Mouse (Mus musculus) cerebellum, adult 9-11 months (tissue): ENCODE measurements at regions not wholly inside any gene's neighbourhood (a gene's known extent, or its start where the extent isn't known, plus 50 kb on each side); places are given as distances from the start of the nearest gene placed in this dataset.

Experiments used
- DNase-seq: peaks from one replicate; pipeline ENCODE4 v3.0.0; 2022

GRCm38 (mm10) chr19:14347026-14347425 is 250.8 kb downstream of the Tle4 start:
- no peak for DNase-seq

- no peak for DNase-seq
Observed at GRCm38 (mm10) chr19:14347429-14347828, 250.4 kb downstream of the Tle4 start.

GRCm38 (mm10) chr19:14349753-14350152 is 248.1 kb downstream of the Tle4 start:
- DNase-seq: no peak

- no peak for DNase-seq
Observed at GRCm38 (mm10) chr19:14351728-14352340, 246.0 kb downstream of the Tle4 start.

- no peak for DNase-seq
Observed at GRCm38 (mm10) chr19:14352551-14352950, 245.3 kb downstream of the Tle4 start.

- DNase-seq: no peak
Observed at GRCm38 (mm10) chr19:14353151-14353550, 244.7 kb downstream of the Tle4 start.

- DNase-seq: no peak
Observed at GRCm38 (mm10) chr19:14355128-14355527, 242.7 kb downstream of the Tle4 start.

GRCm38 (mm10) chr19:14355946-14356345 is 241.9 kb downstream of the Tle4 start:
- no peak for DNase-seq

- DNase-seq: no peak
Observed at GRCm38 (mm10) chr19:14360611-14361010, 237.2 kb downstream of the Tle4 start.

- no peak for DNase-seq
Observed at GRCm38 (mm10) chr19:14369098-14369604, 228.7 kb downstream of the Tle4 start.

- no peak for DNase-seq
Observed at GRCm38 (mm10) chr19:14371360-14371759, 226.5 kb downstream of the Tle4 start.

GRCm38 (mm10) chr19:14373996-14374395 is 223.9 kb downstream of the Tle4 start:
- no peak for DNase-seq

- no peak for DNase-seq
Observed at GRCm38 (mm10) chr19:14380898-14381297, 217.0 kb downstream of the Tle4 start.

- DNase-seq: no peak
Observed at GRCm38 (mm10) chr19:14387796-14388195, 210.1 kb downstream of the Tle4 start.

GRCm38 (mm10) chr19:14388539-14388938 is 209.3 kb downstream of the Tle4 start:
- no peak for DNase-seq

GRCm38 (mm10) chr19:14389881-14390837 is 207.7 kb downstream of the Tle4 start:
- no peak for DNase-seq

- no peak for DNase-seq
Observed at GRCm38 (mm10) chr19:14390914-14391313, 206.9 kb downstream of the Tle4 start.
